Mouse (Mus musculus) CD4-positive, CD25-positive, alpha-beta regulatory T cell, adult 2 months (primary cell): ENCODE data around the gene Cdkn3.
"Not testable (repeated sequence)": the region's sequence is repeated elsewhere in the genome, so short reads cannot be mapped to it uniquely, and the experiment has no call there.

Experiments used
- DNase-seq: peaks from one replicate; pipeline ENCODE4 v3.0.0-alpha.2; 2012; ENCODE audit warnings: low read depth, low spot score

Cdkn3 gene

GRCm38 (mm10) chr14:46760355-46761029 lies at the start of gene Cdkn3:
Gene Cdkn3 (plus strand): TSS chr14:46760541.
- DNase-seq = peak; percentile 95

- DNase-seq = no peak
Measured at GRCm38 (mm10) chr14:46718483-46718922, 41.8 kb upstream of the Cdkn3 start.

DNA sequence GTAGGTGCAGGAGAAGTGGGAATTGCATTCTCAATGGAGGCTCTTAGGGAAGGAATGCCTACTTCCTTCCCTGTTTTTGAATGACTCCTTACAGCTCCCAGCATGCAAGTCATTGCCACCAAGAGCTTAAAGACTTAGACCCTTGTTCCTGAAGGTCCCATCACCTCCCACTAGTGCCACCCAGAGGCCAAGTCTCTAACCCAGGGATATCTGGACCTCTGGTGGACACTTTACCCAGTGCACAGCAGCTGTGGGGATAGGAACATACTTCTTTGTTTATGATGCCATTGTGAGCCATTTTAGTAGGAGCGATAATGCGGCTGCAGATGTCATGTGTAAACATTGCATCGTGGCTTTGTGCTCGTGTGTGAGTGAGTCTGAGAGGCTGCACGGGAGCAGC lies 38.3 kb upstream of the Cdkn3 start:
- no peak for DNase-seq

DNA sequence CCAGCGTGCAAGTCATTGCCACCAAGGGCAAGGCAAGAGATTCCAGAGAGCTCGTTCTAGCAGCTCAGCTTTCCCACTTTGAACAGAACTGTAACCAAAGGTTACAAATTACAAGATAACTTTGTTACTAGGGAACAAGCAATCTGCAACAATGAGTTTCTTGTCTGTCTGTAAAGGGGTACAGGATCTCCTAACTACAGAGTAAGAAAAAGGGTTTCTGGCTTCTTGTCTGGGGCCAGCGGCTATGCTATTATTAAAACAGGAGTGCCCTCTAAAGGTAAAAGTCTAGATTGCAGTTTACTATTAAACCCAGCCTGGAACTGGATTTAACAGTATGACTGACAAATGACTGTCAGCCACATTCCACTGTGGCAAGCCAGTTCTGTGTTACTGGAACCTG lies 36.5 kb upstream of the Cdkn3 start:
- DNase-seq = peak; percentile 38

DNA sequence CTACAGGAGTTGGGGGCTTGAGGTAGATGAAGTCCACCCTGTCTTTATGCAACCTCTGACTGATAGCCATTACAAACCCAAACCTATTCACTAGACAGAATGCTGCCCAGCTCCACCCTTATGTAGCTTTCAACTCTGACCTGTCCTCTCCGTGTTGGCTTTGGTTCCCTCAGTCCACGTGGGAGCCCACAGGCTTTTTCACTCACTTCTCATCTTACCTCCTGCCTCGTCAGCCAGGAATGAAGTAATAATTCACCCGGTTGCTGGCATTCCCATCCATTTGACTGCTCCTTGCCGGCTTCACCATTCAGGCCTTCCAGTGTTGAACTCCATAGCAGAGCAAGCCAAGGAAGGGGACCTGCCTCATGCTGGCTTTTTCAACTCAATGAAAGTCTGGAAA lies 35.4 kb upstream of the Cdkn3 start:
- no peak for DNase-seq

DNA sequence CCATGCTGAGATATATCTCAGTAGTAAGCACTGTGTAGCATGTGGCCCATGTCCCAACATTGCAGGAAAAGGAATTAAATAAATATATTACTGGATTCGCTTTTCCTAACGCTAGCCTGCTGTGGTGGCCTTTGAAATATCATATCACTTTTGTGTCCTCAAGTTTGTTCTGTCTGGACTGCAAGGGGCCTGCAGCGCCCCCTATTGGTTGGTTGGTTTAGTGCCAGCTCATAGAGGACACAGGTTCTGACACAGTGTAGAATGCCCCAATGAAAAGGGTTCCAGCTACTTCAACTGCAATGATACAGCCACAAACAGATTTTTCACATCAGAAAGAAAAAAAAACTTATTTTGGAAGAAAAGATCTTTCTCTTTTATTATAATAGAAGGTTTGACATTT lies 34.6 kb upstream of the Cdkn3 start:
- peak; percentile 51 for DNase-seq

DNA sequence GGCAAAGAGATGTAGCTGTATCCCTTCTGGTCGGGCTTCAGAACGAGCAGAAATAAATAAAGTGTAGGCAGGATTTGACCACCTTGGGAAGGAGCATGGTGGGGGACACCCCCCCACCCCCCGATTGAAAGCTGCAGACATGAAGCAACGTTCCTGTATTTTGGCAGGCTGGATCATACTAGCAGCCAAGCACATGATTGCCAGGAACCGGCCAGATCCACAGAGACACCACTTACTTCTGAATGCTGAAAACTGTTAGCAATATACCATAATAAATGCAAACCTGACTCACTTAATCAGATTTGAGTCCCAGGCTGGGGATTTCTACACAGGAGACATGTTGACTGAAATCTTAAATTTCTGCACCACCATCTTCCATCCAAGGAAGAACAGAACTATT lies 26.1 kb upstream of the Cdkn3 start:
- no peak for DNase-seq

DNA sequence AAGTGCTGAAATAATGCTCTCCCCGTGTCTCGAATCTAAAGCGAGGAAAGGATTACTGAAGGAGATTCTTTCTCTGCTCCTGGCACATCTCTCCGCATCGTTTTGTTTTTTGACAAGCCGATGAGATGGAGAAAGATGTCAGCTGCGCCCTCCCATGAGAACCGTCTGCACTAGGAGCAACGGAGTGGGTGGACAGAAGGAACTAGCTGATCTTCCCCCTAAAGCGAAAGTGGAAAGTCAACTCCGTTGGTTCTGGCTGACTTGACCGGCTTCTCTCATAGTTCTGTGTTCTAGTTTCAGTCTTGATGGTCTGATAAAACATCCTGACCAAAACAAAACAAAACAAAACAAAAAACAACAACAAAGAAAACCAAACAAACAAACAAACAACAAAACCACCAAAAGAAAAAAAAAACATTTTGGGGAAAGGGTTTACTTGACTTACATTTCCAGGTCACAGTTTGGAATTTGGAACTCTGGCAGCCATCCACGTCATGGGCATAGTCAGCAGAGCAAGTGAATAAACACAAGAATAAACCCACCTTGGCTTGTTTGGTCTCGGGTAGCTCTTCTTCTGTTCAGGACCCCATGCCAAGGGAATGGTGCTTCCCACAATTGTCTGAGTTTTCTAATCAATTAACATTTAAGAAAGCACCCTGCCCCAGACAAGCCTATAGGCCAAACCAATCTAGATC lies 25.4 kb upstream of the Cdkn3 start:
- no peak for DNase-seq

- no peak for DNase-seq
Measured at GRCm38 (mm10) chr14:46736366-46736765, 24.0 kb upstream of the Cdkn3 start.

DNA sequence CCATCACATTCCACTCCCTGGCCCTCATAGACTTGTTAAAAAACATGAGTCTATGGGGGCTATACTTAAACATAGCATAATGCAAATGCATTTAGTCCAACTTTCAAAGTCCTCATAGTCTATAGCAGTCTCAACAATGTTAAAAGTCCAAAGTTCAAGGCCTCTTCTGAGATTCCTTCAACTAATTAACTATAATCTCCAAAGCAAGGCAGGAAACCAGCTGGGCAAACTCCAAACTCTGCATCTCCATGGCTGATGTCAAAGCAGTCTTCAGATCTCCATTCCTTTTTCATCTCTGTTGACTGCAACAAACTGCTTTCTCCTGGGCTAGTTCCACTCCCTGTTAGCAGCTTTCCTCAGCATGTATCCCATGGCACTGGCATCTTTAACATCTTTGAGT lies 23.0 kb upstream of the Cdkn3 start:
- not testable (repeated sequence) for DNase-seq

DNA sequence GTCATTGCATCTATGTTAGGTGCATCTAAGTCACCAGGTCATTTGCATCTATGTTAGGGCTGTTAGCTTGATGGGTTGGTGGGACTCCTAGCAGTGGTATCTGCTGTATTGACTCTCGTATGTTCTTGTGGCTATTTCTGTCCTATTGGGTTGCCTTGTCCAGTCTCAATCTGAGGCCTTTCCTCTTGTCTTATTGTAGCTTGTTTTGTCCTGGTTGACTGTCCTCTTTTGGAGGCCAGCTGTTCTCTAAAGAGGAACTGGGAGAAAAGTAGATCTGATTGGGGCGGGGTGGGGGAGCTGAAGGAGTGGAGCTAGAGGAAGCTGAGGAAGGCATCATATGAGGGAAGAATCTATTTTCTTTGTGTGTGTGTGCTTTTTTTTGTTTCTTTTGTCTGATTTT lies 17.7 kb upstream of the Cdkn3 start:
- DNase-seq = no peak

GRCm38 (mm10) chr14:46745413-46745812 lies 14.9 kb upstream of the Cdkn3 start:
- no peak for DNase-seq

- not testable (repeated sequence) for DNase-seq
Measured at GRCm38 (mm10) chr14:46754371-46754770, 6.0 kb upstream of the Cdkn3 start.

- no peak for DNase-seq
Measured at GRCm38 (mm10) chr14:46755851-46756250, 4.5 kb upstream of the Cdkn3 start.

- DNase-seq = no peak
Measured at GRCm38 (mm10) chr14:46757736-46758135, 2.6 kb upstream of the Cdkn3 start.

GRCm38 (mm10) chr14:46759970-46760354 lies 379 bp upstream of the Cdkn3 start:
- DNase-seq = no peak

DNA sequence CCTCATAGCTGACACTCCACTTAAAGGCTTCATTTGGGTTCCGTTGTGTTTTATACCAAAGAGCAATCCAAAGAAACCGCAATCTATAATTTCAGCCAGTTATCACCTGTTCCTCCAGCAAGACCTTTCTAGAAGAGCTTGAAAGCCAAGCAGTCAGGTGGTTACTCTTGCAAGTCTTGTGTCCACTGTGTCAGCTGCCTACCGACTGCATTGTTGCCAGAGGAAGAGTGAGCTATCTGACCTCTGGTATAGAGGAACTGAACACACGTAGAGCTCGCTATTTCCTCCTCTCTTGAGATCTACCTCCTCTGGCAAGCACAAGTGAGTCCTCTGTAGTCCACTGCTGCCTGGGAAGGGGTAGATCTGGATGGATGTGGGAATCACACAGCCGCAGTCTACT lies 845 bp downstream of the Cdkn3 start:
- peak; percentile 20 for DNase-seq

DNA sequence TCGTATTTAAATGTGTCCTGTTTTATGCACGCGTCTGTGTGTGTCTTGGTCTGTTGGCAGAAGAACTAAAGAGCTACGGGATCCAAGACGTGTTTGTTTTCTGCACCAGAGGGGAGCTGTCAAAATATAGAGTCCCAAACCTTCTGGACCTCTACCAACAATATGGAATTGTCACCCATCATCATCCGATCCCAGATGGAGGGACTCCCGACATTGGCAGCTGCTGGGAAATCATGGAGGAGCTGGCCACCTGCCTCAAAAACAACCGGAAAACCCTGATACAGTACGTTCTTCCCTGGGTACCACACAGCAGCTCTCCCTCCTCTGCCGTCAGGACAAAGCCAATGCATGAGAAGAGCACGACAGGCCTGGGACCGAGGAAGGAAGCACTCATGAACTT lies 6.8 kb downstream of the Cdkn3 start:
- no peak for DNase-seq

DNA sequence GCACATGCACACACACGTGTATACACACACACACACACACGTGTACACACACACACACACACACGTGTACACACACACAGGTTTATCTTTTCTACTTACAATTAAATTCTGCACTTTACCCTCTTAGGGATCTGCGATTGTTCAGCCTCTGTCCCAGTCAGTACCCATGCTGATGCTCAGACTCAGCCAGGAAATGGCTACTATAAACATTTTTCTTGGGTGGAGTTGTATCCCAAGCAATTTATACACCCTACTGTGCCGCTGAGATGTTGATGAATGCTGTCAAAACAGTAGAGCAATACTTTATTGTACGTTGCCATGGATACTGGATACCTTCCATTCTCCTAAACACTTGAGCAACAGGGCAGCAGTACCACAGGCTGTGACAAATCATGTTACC lies 9.7 kb downstream of the Cdkn3 start:
- no peak for DNase-seq

GRCm38 (mm10) chr14:46778756-46779155 lies 18.4 kb downstream of the Cdkn3 start:
- DNase-seq = no peak

DNA sequence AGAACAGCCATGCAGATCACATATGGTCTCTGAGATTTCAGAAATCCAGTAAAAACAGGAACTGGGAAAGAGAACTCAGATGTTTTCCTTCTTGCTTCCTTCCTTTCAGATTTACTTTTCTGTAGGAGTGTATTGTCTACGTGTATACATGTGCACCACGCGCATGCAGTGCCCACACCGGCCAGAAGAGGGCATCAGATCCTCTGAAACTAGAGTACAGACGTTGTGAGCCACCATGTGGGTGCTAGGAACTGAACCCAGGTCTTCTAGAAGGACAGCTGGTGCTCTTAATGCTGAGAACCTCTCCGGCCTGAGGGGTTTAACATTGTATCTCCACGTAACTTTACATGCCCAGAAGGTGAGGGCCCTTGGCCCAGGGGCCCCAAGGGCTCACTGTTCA lies 18.9 kb downstream of the Cdkn3 start:
- DNase-seq = peak; percentile 34

GRCm38 (mm10) chr14:46781086-46781485 lies 20.7 kb downstream of the Cdkn3 start:
- DNase-seq = no peak

DNA sequence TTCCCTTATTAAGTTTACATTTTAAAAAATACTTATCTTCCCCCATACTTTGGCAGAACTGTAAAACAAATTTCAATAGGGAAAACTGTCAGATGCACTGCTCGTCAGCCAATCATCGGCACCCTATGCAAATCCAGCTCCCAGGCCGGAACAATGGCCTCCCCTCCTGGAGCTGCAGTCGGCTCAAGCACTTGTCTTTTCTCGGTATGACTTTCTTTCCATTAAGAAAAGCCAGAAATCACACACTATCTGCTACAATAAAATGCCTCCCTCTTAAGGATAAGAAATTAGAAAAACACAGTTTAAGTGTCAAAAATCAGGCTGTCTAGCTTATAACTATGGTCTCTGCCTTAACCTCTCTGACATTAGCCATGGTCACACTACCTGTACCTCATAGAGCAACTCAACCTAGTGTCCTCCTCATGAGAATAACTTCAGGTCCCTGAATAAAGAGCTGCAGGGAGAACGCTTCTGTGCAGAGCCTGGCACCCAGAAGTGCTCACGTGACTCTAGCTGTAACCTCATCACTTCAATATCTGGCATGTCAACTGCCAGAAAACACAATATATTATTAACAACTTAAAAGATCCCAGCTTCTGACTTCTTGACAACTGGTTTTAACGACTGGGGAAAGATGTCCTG lies 22.0 kb downstream of the Cdkn3 start:
- DNase-seq = no peak
